8 mouse cellular contexts compared by ENCODE assay signal in the genomic region with DNA sequence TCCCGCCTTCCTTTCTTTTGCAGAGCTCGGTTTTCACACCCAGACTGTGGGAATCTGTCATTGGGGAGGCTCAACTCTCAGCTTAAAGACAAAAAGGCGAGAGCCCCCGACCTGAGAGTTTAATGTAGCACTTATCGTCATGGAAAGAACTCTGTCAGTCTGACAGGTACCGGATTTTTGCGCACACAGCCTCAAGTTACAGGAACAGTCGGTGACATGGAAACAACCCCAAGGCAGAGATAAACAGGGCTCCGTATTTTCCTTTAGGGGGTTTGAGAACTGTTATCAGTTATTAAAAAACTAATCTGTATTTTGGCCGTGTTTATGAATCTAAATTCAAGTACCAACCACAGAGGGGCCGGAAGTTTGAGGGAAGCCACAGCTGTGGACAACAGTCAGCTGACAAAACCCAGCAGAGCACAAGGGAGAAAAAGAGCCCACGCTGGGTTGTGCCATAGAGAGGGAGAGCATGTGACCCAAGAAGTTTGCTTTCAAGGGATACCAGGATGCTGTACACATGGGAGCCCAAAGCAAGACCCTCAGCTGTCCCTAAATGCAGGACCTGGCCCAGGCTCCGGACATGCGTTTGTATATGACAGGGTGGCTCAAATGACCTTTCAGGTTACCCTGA. TPM values are rescaled to one million over a fixed set of nuclear protein-coding genes. Genes with fewer than 3 reads are reported as not detected.
DNase-seq lines count a peak whose midpoint lies in the region; ATAC-seq and TF ChIP-seq lines count a peak whose summit lies in the region.

No protein-coding gene starts in this region.

- H3K4me2 ChIP-seq in embryonic facial prominence, embryonic 12.5 days (replicated peaks): peak overlapping the region; percentile 72
- peak overlapping the region; percentile 75 for H3K4me2 ChIP-seq in hindbrain, embryonic 16.5 days (ENCODE audit: low read length)
- H3K4me2 ChIP-seq in stomach, postnatal 0 days (replicated peaks; ENCODE audit: low read depth): peak overlapping the region; percentile 68

- no peaks in the 10 kb centered on the region for H3K36me3 ChIP-seq in embryonic facial prominence, embryonic 12.5 days
- H3K36me3 ChIP-seq in hindbrain, embryonic 16.5 days (ENCODE audit: control insufficient read depth, insufficient read depth, low read length): no peaks in the 10 kb centered on the region
- H3K36me3 ChIP-seq in stomach, postnatal 0 days (ENCODE audit: control insufficient read depth, insufficient read depth, low read length): no peaks in the 10 kb centered on the region

- H3K27ac ChIP-seq in layer of hippocampus, adult 2 months: peak overlapping the region; percentile 95
- peak overlapping the region; percentile 48 for H3K27ac ChIP-seq in embryonic facial prominence, embryonic 12.5 days
- H3K27ac ChIP-seq in hindbrain, embryonic 16.5 days (ENCODE audit: low read depth, low read length): peak overlapping the region; percentile 85
- H3K27ac ChIP-seq in stomach, postnatal 0 days (replicated peaks): peak overlapping the region; percentile 96

- H3K27me3 ChIP-seq in embryonic facial prominence, embryonic 12.5 days: no peaks in the 10 kb centered on the region
- H3K27me3 ChIP-seq in hindbrain, embryonic 16.5 days (replicated peaks; ENCODE audit: control insufficient read depth, insufficient read depth, low read length): no peaks in the 10 kb centered on the region
- H3K27me3 ChIP-seq in stomach, postnatal 0 days (ENCODE audit: control insufficient read depth, insufficient read depth, low read length): no peaks in the 10 kb centered on the region

- 28% methylated on average over 14 of the region's 14 CpGs for WGBS in embryonic facial prominence, embryonic 12.5 days
- 29% methylated on average over 14 of the region's 14 CpGs for WGBS in hindbrain, embryonic 16.5 days
- WGBS in stomach, postnatal 0 days: 18% methylated on average over 14 of the region's 14 CpGs

- DNase-seq in layer of hippocampus, adult 2 months (ENCODE audit: low spot score in 2 of 2): no peak
- no peak for DNase-seq in layer of hippocampus, adult 8-10 months (ENCODE audit: low spot score in 2 of 2)
- DNase-seq in lung, postnatal 10 days: peak; percentile 63
- DNase-seq in stomach, postnatal 0 days (ENCODE audit: low spot score): no peak
- DNase-seq in frontal cortex, postnatal 36 days (ENCODE audit: low spot score in 2 of 2): no peak
- no peak for DNase-seq in layer of hippocampus, postnatal 25 days (ENCODE audit: extremely low spot score in 1 of 2, low spot score in 1 of 2)

- H3K4me3 ChIP-seq in layer of hippocampus, adult 2 months: peak overlapping the region; percentile 61
- H3K4me3 ChIP-seq in embryonic facial prominence, embryonic 12.5 days: peak overlapping the region; percentile 44
- H3K4me3 ChIP-seq in hindbrain, embryonic 16.5 days (ENCODE audit: low read length): peak overlapping the region; percentile 50
- H3K4me3 ChIP-seq in stomach, postnatal 0 days (ENCODE audit: low read depth, low read length): peak overlapping the region; percentile 43

- peaks cover 14% of the 10 kb centered on the region for H3K4me1 ChIP-seq in embryonic facial prominence, embryonic 12.5 days
- H3K4me1 ChIP-seq in hindbrain, embryonic 16.5 days (ENCODE audit: control insufficient read depth, insufficient read depth, low read depth, low read length): peaks cover 8% of the 10 kb centered on the region
- peaks cover 6% of the 10 kb centered on the region for H3K4me1 ChIP-seq in stomach, postnatal 0 days (replicated peaks; ENCODE audit: control insufficient read depth, insufficient read depth)

- TF ChIP-seq CTCF in layer of hippocampus, adult 2 months (conservative IDR thresholded peaks at IDR 0.05): no peak
- TF ChIP-seq CTCF in stomach, postnatal 0 days (IDR thresholded peaks at IDR 0.05; ENCODE audit: low read depth): no peak

- H3K9me3 ChIP-seq in embryonic facial prominence, embryonic 12.5 days: no peaks in the 10 kb centered on the region
- H3K9me3 ChIP-seq in hindbrain, embryonic 16.5 days (ENCODE audit: control insufficient read depth, low read length): no peaks in the 10 kb centered on the region
- H3K9me3 ChIP-seq in stomach, postnatal 0 days (ENCODE audit: control insufficient read depth, low read length): no peaks in the 10 kb centered on the region

- TF ChIP-seq EP300 in stomach, postnatal 0 days (optimal IDR thresholded peaks at IDR 0.05): no peak

- H3K9ac ChIP-seq in embryonic facial prominence, embryonic 12.5 days: no peak overlapping the region
- H3K9ac ChIP-seq in hindbrain, embryonic 16.5 days (ENCODE audit: low read depth, low read length): peak overlapping the region; percentile 65
- H3K9ac ChIP-seq in stomach, postnatal 0 days (ENCODE audit: low read length): peak overlapping the region; percentile 43; the same call in 1 of the 2 replicates

- ATAC-seq in embryonic facial prominence, embryonic 12.5 days (ENCODE audit: insufficient number of reproducible peaks, insufficient read depth, low FRiP score, low TSS enrichment): no peak
- no peak for ATAC-seq in hindbrain, embryonic 16.5 days
- no peak for ATAC-seq in stomach, postnatal 0 days (ENCODE audit: low FRiP score, low TSS enrichment)

RNA-seq across cellular contexts. Expression of a gene that starts 0.5 kb away (rescaled TPM):
- 100 to 1,000 TPM; 350 to 371 TPM for total RNA-seq in layer of hippocampus, adult 2 months (2021)
- 100 to 1,000 TPM; 329 to 421 (median 351) TPM for total RNA-seq in layer of hippocampus, adult 8-10 months (2022)
- 45.2 and 46.5 TPM in 2 replicates for polyA plus RNA-seq in embryonic facial prominence, embryonic 12.5 days (2016; fragmentation: Nextera tagmentation; extraction: Ambion mirVana)
- polyA plus RNA-seq in hindbrain, embryonic 16.5 days (2015; fragmentation: Nextera tagmentation; extraction: Ambion mirVana): 169 and 263 TPM in 2 replicates
- polyA plus RNA-seq in stomach, postnatal 0 days (2015; fragmentation: Nextera tagmentation; extraction: Ambion mirVana): 892 and 954 TPM in 2 replicates
- 100 to 1,000 TPM; 299 to 321 TPM for total RNA-seq in layer of hippocampus, postnatal 25 days (2021)

RNA-seq across cellular contexts. Expression of a gene that starts 26.4 kb away (rescaled TPM):
- total RNA-seq in layer of hippocampus, adult 2 months (2021): 10 to 100 TPM; 11.5 to 12.3 TPM
- 10 to 100 TPM; 11.1 to 14.4 (median 13.4) TPM for total RNA-seq in layer of hippocampus, adult 8-10 months (2022)
- polyA plus RNA-seq in embryonic facial prominence, embryonic 12.5 days (2016; fragmentation: Nextera tagmentation; extraction: Ambion mirVana): 14.4 and 16.6 TPM in 2 replicates
- polyA plus RNA-seq in hindbrain, embryonic 16.5 days (2015; fragmentation: Nextera tagmentation; extraction: Ambion mirVana): 20.1 and 22.9 TPM in 2 replicates
- 19.4 and 19.6 TPM in 2 replicates for polyA plus RNA-seq in stomach, postnatal 0 days (2015; fragmentation: Nextera tagmentation; extraction: Ambion mirVana)
- 10 to 100 TPM; 12.0 to 12.1 TPM for total RNA-seq in layer of hippocampus, postnatal 25 days (2021)

RNA-seq across cellular contexts. Expression of a gene that starts 32.1 kb away (rescaled TPM):
- 1 to 10 TPM; 2.3 to 3.6 TPM for total RNA-seq in layer of hippocampus, adult 2 months (2021)
- 1 to 10 TPM; 3.1 to 5.0 (median 4.0) TPM for total RNA-seq in layer of hippocampus, adult 8-10 months (2022)
- polyA plus RNA-seq in embryonic facial prominence, embryonic 12.5 days (2016; fragmentation: Nextera tagmentation; extraction: Ambion mirVana): 34.3 and 34.9 TPM in 2 replicates
- 11.1 and 11.8 TPM in 2 replicates for polyA plus RNA-seq in hindbrain, embryonic 16.5 days (2015; fragmentation: Nextera tagmentation; extraction: Ambion mirVana)
- polyA plus RNA-seq in stomach, postnatal 0 days (2015; fragmentation: Nextera tagmentation; extraction: Ambion mirVana): 189 and 195 TPM in 2 replicates
- total RNA-seq in layer of hippocampus, postnatal 25 days (2021): 1 to 10 TPM; 2.6 to 2.8 TPM

RNA-seq across cellular contexts. Expression of a gene that starts 49.2 kb away (rescaled TPM):
- total RNA-seq in layer of hippocampus, adult 2 months (2021): not detected
- total RNA-seq in layer of hippocampus, adult 8-10 months (2022): not detected
- not detected in 2 replicates for polyA plus RNA-seq in embryonic facial prominence, embryonic 12.5 days (2016; fragmentation: Nextera tagmentation; extraction: Ambion mirVana)
- not detected in 2 replicates for polyA plus RNA-seq in hindbrain, embryonic 16.5 days (2015; fragmentation: Nextera tagmentation; extraction: Ambion mirVana)
- polyA plus RNA-seq in stomach, postnatal 0 days (2015; fragmentation: Nextera tagmentation; extraction: Ambion mirVana): 53.8 and 54.0 TPM in 2 replicates
- not detected for total RNA-seq in layer of hippocampus, postnatal 25 days (2021)
